Mouse (Mus musculus): ENCODE results near the gene Emp1. TPM values are rescaled to one million over a fixed set of nuclear protein-coding genes. Genes with fewer than 3 reads are reported as not detected.

Emp1 gene
- total RNA-seq, 4 experiments from 2014 or later: 19.4 to 64.7 (median 34.7) TPM

DNA sequence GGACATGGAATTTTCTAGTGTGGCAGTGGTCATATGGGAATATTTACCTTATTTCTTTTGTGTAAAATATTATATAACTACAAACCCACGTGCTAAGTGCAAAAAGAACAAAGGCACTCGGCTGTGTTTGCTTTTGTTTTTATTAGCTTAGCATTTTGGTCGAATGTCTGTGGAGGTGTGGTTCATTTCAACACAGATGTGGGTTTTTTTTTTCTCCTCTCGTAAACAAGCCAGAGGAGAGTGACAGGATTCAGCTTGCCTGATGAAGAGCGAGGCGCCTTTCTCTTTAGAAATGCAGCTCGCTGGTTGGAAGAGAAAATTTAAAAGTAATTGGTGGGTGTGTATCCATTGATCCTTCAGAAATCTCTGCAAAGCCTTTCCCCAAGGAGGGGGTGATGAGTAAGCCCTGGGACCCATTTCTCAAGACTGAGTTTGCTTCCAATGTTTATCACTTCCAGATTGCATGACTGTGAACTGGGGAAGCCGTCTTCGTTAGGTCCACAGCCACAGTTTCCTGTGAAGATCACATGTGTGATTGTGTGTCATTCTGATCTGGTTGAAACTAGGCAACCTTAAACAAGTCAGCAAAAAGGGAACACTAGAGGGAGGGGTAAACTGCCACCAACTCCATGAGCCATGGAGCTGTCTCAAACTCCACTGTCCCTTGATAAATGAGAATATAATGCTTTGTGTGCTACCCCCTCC is 1.8 kb downstream of the Emp1 start:
- no peak for DNase-seq

DNA sequence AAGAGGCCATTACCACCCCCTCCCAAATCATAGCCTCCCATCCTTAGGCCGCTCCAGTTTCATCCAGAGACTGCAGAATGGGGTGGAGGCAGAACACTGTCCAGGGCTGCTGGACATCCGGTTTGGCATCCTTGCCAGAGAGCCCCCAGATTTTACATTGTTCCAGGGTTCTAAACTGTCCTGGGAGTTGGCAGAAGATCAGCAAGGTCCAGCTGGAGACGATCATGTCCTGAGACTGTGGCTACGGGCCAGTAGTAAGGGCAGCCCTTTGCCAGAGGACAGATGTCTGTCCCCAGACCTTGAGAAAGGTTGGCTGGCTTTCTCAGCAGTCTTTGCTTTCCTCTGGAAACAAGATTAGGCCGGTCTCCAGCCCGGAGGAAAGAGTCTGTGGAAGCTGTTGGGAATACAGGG is 2.6 kb downstream of the Emp1 start:
- peak; percentile 50 for DNase-seq

DNA sequence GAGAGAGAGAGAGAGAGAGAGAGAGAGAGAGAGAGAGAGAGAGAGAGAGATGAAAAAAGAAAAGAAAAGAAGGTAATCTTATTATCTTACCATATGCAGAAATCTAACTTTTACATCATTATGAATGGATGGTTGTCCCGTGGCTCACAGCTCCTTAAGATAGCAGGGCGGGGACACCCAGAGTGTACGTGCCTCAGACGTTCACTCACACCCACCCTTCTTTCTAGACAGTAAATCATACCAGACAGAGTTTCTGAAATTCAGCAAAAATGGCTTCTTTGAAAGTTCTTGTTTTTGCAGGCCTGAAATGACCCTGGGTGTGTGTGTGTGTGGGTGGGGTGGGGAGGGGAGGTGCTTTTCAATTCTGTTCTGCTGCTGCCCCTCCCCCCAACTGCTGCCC is 3.3 kb downstream of the Emp1 start:
- no peak for DNase-seq

DNA sequence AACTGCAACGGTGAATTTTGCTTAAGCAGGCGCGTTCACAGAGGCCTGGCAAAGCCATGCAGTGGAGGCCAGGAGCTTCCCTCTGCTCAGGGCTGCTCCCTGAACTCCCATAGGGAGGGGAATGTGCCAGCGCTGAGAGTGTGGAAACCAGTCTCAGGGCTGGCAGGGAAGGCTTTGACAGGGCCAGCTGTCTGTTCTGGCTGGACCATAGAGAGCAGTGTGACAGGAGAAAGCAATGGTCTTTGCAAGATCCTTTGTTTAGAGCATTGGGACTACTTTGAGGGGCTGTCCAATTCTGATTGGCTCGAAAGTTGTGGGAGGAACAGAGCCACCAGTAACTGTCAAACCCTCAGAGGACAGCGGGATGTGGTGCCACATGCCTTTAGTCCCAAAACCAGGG is 5.9 kb downstream of the Emp1 start:
- peak; percentile 11 for DNase-seq

DNA sequence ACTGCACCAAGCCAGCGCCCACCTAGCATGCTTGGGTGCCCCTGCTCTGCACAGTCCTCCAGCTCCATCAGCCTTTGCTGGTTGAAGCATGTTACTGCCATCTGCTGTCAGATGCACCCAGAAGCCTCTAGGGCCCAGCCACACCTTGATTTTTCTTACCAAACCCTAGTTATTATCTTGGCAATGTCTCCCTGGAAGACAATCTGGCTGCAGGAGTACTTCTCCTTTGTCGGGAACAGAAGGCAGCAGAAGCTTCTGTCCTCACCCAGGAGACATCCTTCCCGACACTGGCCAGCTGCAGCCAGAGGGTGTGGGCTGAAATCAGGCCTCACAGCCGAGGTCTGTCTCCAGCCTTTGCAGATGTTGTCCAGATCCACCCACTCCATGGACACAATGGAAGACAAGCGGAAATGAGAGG is 7.2 kb downstream of the Emp1 start:
- no peak for DNase-seq

DNA sequence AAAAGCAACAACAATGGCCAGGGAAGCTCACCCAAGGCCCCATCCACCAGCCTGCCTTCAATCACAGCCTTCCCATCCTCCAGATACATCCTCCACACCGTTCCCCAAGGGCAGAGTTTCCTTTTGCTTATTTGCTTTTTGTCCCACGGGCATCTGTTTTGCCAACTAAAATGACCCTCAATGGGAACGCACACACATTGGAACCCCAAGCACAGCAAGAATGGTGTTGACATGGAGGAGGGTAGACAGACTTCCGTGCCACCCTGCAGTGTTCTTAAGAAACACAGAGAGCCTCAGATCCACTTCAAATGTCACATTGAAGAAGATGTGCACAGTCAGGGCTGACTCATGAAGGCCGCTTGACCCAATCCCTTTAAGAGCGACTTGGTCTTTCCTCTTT is 8.6 kb downstream of the Emp1 start:
- no peak for DNase-seq

DNA sequence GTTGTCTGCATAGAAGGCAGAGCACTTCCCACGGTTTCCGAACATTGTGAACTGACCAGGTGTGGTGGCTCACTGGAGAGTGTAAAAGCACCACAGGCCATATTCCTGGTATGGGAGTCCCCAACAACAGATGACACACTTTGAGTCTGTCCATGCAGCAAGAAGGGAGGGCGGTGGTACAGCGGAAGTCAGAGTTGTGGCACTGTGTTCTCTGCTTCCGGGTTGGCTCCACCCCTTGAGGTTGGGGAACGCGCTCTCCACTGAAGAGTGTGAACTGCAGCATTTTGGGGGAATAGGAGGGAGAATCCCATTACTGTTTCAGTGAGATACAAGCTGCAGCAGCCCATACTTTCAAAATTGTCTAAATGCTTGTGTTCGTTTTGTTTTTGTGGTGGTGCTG is 11.0 kb downstream of the Emp1 start:
- DNase-seq: no peak

DNA sequence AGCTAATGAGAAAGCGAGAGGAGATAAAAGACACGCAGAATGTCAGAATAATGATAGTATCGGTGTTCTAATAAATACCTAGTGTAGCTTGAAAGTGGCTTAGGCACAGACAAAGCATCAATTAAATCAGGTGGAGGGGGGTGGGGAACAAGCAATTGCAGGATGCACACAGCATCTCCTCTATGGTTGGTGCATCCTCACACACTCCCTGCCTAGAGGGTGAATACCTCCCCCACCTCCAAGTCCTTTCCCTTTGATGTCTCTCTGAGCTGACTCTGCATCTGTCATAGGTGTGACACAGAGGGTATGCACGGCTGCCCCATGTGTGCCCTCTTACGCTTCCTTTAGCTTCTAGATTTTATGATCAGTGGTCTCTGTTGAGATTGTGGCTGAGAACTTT is 13.5 kb downstream of the Emp1 start:
- DNase-seq: no peak

DNA sequence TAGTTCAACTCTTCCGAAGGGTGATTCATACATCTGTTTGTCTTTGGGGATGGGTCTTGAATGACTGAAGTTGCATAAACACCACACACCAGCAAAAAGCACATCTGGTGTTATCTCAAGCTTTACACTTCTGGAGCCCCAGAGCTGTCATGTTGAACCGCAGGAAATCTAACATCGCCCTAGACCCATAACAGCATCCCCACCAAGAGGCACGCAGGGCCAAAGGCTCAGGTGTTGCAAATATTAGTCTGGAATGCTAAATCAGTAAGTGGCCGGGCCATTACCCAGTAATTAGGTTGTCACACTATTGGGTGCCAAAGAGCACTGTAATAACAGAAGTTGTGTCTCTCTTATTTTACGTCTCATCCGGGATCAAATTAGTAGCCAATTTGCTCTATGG is 13.9 kb downstream of the Emp1 start:
- no peak for DNase-seq

DNA sequence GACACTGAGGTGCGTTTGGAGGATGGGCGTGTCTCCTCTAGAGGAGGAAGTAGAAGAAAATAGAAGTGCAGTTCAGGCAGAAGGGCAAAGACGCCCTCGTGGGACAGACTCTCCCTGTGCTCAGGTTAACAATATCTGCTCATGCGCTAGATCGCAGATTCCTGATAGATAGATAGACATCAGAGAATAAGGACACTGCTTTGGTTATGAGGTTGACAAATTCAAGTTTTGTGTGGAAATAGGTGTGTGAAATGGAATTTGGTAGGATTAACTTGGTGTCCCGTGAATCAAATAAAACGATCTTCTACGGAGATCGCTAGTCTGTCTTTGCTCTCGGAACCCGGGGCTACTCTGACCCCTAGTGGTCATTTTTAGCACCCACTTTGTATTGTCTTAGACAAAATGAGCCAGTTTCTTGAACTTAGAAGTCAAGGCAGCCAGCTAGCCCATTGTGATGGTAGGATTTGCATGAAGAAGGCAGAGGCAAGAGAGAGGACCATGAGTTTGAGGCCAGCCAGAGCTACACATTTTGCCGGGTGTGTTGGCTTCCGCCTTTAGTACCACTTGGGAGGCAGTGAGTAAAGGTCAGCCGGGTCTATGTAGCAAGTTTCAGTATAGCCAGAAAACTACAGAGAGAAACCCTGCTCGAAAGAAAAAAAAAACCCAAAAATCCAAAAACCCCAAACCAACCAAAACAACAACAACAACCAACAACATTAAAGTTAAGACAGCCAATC is 15.4 kb downstream of the Emp1 start:
- DNase-seq: peak; percentile 17

DNA sequence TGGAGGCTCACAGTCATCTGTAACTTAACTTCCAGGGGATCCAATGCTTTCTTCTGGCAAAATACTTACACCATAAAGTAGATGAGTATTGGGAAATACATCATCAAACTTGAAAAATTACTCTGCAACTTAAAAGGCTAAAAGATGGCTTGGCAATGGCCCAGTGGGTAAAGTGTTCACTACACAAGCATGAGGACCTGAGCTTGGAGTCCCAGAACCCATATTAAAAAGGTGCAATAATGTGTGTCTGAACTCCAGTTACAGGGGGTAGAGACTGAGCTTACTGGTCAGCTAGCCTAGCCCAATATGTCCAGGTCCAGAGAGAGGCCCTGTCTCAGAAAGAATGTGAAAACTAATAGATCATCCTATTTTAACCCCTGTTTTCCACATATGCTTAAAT is 21.6 kb downstream of the Emp1 start:
- DNase-seq: no peak

DNA sequence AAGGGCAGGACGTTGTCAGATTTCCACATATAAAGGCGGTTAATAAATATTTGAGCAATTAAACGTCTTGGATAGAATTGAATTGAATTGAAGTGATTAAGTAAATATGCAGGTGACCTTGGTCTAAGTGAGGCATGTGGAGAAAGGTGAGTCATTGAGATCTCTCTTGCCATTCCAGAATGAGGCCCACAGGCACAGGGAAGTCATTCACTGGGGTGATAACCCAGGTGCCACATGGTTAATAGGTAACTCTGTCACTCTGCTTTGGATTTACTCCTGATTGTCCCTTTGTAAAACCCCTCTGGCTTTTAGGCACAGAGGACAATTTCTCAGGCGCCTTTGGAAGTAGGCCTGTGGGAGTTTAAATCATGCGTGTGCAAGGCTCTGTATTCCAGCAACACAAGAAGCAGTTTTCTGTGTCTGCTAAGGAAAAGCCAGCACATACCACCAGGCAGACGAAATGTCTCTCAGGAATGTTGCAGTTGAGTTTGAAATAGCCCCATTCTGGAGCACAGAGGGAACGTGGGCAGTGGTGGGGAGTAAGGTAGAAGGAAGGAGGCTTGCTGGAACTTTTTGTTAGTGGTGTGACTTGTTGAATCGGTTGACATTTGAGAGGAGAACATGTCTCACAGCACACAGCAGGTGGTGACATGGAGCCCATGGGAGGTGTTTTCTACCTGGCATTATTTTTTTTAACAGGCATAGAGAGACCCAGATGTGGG is 23.6 kb downstream of the Emp1 start:
- no peak for DNase-seq

DNA sequence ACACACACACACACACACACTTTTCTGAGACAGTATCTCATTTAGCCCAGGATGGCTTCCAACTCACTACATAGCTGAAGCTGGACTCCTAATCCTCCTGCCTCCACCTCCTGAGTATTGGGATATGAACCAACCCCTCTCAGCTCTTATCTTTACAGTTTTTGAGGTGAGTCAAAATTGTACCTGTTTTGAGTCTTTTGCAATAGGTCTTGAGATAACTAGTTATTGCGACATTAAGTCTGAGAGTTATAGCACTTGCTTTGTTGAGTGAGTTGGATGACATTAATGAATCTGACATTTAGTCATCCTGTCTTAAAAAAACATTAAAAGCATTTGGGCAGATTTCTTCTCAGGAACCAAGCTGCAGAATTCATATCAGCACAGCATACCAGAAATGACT is 25.3 kb downstream of the Emp1 start:
- DNase-seq: no peak

DNA sequence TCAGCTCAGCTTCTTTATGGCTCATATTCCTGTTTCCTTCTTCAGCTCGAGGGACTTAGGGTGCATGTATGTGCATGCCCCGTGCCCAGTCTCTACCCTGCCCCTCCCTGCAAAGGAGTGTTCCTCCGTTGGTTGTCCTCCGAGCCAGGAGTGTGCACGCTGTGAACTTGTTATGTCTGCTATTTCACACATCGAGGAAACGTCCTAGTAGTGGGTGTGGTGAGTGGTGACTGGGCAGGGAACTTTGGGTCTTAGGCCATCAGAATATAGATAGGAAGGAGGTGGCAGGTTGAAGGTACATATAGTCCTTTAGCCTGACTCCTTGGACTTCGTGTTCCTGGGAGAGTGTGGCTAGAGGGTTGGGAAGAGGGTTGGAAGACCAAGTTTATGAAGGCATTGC is 26.4 kb downstream of the Emp1 start:
- DNase-seq: no peak

DNA sequence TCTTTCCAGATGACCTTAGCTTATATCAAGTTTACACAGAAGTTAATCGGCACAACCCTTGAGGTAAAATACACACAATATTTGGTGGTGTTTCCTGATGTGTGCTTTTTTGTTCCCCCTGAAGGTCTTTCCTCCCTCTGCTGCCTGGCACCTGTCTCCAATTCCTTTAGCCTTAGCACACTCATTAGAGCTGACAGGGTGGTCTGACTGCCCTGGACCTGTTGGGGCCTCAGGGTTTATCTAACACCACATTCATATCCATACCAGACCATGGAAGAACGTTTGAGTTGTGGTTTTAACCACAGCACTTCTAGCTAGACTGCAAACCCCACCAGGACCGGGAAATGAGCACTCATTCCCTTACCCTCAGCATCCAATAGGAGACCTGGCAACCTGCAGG is 28.1 kb downstream of the Emp1 start:
- no peak for DNase-seq

DNA sequence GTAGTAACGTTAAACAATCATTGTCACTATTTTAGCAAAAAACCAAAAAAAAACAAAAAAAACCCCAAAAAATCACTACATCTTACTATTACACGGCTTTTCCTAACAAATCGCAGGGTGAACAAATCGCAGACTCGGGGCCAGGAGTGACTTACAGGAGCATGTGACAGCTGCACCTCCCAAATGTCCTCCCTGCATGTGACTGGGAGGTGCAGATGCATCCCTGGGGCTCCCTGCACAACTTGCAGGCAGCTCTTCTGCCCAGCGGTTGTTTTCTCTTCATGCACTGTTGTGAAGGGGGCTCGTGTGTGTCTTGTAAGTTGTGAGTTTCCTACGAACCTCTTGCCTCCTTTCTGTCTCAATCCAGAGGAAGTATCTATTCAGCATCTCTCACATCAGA is 33.0 kb downstream of the Emp1 start:
- no peak for DNase-seq

DNA sequence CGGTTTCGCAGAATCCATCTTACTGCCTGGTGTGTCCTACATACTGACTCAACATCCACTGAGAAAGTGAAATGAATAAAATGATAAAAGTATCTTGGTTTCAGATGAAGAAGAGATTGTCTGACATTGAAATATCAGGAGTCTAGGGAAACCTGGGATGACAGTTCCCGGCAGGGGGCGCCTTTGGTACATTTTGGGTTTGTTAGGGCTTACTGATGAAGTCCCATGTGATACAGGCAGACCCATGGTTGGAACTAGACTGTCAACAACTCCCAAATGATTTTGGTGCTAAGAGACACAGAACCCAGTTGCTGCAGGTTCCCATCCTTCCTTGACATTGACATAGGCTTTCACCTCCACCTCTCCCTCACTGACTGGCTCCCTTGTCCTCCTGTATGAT is 34.7 kb downstream of the Emp1 start:
- no peak for DNase-seq

DNA sequence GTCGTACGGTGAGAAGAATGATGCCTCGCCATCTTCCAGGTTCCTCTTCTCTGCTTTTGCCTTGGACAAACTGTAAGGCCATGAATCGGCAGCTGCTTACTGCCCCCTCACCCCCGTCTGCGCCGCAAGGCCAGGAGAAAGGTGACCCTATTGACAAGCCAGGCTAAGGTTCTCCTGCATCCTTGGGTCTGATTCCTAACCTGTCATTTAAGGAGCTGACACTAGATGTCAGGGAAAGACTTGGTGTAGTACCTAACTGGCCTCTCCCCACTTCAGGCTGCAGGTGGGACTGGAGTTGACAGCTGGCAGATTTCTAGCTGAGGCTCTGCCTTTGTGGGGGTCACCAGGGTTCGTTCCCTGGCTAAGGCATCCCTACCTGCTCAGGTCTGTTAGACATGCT is 35.4 kb downstream of the Emp1 start:
- DNase-seq: no peak

DNA sequence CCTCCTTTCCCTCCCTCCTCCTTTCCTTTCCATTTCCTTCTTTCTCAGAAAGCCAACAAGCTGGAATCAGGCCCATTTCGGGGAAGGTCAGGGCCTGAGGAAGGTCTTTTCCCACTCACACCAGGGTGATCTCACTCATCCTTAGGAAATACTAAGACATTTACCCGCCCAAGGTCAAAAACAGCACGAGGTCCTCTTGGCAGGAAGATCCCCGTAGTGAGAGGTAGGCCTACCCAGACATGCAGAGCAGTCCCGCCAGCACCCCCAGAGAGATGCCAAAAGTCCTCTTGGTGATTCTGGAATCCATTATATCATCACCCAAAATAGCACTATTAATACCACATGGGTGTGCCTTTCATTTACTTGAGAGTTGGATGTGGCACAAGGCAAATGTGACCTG is 36.5 kb downstream of the Emp1 start:
- DNase-seq: peak; percentile 41

DNA sequence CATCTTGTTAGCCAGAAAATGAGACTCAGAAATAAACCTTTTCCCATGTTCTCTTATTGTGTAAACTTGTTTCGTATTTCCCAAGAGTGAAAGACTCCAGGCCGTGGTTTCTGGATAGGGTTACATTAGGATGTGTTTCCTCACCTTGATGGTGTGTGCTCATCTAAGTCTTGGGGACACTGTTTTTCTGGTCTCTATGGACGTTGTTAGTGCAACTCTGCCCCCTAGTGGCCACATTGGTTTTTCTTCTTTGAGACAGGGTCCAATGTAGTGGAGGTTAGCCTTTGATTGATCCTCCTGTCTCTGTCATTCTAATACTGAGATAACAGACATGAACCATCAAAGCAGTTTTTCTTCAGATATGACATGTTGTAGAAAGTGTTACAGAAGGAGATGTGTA is 38.0 kb downstream of the Emp1 start:
- DNase-seq: peak; percentile 11

DNA sequence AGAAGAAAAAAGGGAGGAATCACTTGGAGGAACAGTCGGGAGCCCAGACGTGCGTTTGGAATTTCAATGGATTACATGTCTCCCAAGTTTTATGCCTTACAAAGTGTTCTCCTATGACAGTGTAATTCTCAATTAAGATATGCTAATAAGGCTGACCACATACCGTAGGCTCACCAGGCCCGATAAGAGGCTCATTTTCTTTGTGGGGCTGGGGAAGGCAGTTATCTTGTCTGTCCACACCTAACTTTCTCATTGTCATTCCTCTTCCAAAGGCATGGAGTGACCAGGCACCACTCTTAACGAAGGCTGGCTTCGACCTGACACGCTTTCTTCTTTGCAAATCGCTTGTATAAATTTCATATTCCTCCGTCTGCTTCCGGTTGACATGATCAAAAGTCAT is 42.7 kb downstream of the Emp1 start:
- no peak for DNase-seq

DNA sequence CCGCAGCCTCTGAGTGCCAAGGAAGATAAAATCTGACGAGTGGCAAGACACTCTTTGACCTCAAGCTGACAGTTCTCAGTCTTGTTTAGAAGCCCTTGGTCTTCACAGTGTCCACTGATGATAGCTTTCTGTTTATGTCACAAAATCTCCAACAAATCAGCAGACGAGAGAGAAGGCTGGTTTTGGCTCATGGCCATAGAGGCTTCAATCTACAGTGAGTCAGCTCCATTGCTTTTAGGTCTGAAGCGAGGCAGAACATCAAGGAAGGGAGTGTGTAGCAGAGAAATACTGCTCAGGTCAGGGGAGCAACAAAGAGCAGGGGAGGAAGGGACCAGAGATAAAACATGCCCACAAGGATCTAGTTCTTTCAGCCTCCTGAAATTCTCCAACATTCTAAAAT is 45.0 kb downstream of the Emp1 start:
- no peak for DNase-seq

DNA sequence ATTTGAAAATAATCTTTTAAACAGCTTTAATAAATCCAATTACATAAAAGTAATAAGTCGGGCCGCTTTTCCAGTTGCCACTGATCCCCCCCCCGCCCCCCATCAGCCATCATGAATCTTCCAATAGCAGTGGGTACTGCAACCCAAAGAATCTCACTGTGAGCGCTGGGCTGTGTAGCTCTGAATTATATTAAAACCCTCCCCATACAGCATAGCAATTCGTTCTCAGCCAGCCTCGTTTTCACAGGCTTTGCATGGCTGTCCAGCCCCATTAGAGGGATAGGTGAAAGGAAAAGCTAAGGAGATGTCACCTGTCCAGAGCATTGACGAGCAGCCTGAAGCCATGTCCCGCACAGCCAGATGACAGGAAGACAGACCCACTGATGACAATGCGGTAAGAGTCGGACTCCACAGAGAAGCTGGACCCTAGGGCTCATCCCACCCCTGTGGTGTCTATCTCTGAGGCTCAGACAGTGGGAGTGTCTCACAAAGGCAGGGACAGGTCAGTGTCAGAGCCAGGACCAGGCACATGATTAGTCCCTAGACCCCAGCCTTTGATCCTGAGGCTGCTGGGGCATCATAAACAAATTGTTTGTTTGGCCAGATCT is 49.5 kb downstream of the Emp1 start:
- no peak for DNase-seq
